Mouse (Mus musculus): ENCODE measurements around the gene Ufsp2. TPM values are rescaled to one million over a fixed set of nuclear protein-coding genes. Genes with fewer than 3 reads are reported as not detected.

Gene Ufsp2
- polyA plus RNA-seq, 1 experiment from 2014 or later, result 59.6 TPM

DNA sequence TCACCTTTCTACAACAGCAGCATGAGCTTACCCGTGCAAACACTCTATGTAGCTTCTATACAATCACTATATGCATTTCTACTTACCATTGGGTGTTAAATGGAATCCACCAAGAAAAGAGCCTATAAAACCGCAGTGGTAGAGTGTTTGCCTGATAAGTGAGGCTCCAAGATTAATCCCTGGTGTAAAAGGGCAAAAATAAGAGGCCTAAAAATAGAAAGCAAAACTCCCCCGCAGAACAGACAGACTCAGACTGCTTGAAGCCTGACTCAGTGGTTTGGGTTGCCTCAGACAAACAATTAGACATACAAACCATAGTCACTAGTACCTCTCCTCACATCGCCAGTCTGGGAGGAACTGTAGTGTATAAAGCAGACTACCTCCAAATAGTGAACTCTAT is 30.3 kb downstream of the Ufsp2 start, which contains the start of gene Ankrd37:
Gene Ankrd37 (minus strand): TSS at position 112 of the 400 bp plus-strand sequence.
- Histone ChIP-seq H3K4me2 (ENCODE audit: low read depth, severe bottlenecking) (no peak within 1 kb of the TSS), H3K9ac (ENCODE audit: low read length) (no peak within 1 kb of the TSS), H3K36me3 (ENCODE audit: control insufficient read depth, insufficient read depth, low read length) (no peaks in the 10 kb centered on the region), H3K4me1 (ENCODE audit: control insufficient read depth, insufficient read depth, low read length) (peaks cover 3% of the 10 kb centered on the region), H3K9me3 (ENCODE audit: control insufficient read depth, low read length) (no peaks in the 10 kb centered on the region), H3K27ac (replicated peaks; ENCODE audit: low read depth, low read length) (no peak within 1 kb of the TSS), H3K27me3 (ENCODE audit: control insufficient read depth, insufficient read depth, low read length) (no peaks in the 10 kb centered on the region), H3K4me3 (ENCODE audit: low read depth, low read length) (no peak within 1 kb of the TSS)
- ATAC-seq (ENCODE audit: insufficient number of reproducible peaks, low FRiP score, low TSS enrichment, low read depth) (no peak), DNase-seq (ENCODE audit: low spot score) (no peak)
- 77% methylated on average over 4 of the region's 4 CpGs for WGBS

DNA sequence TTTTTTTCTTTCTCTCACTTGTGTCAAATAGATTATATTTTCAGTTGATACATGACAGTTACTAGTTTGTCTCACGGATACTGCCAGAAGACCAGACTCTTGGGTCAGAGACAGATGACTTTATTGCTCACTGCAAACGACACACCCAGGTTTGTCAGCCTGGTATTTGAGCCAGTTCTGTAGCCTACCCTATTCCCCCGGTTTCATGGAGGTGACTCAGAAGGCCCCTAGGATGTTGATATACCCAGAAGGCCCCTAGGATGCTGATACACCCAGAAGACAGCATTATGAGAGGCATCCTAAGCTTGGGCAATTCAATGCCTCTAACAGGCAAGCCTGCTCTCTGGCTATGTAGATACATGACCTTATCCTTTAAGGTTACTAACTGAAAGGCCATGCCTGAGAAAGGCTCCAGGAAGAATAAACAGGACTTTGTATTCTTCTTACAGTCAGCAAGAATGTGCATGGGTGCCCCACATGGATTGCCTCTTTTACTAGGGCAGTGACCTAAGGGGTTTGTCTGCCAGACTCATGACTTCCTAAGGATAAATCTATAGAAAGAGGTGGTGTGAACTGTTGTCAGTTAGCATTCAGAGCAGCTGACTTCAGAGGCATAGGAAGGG is 31.8 kb downstream of the Ufsp2 start:
- Histone ChIP-seq H3K4me1 (ENCODE audit: control insufficient read depth, insufficient read depth, low read length) (peaks cover 11% of the 10 kb centered on the region), H3K27me3 (ENCODE audit: control insufficient read depth, insufficient read depth, low read length) (no peaks in the 10 kb centered on the region), H3K4me3 (ENCODE audit: low read depth, low read length) (no peak overlapping the region), H3K9ac (ENCODE audit: low read length) (no peak overlapping the region), H3K36me3 (ENCODE audit: control insufficient read depth, insufficient read depth, low read length) (no peaks in the 10 kb centered on the region), H3K9me3 (ENCODE audit: control insufficient read depth, low read length) (no peaks in the 10 kb centered on the region), H3K27ac (replicated peaks; ENCODE audit: low read depth, low read length) (no peak overlapping the region), H3K4me2 (ENCODE audit: low read depth, severe bottlenecking) (no peak overlapping the region)
- DNase-seq (ENCODE audit: low spot score) (no peak), ATAC-seq (ENCODE audit: insufficient number of reproducible peaks, low FRiP score, low TSS enrichment, low read depth) (no peak)
- 46% methylated on average over 3 of the region's 3 CpGs for WGBS

DNA sequence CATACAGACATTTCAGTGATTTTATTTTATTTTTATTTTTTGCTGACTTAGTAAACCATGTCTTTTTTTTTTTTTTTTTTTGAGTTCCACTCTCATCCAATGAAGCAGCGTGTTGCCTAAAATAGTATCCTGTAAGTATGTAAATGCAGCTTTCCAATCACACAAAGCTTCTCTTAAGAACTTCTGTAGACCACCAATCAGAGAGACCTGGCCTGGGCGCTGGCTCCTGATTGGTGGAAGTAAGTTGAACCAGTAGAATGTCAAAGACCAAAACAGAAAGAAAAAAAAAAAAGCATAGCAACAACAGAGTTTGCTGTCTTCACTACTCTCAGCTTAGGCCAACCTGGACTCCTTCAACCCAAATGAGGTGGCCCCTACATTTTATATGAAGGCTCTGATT is 35.0 kb downstream of the Ufsp2 start:
- H3K27ac ChIP-seq (replicated peaks; ENCODE audit: low read depth, low read length), result no peak overlapping the region
- H3K36me3 ChIP-seq (ENCODE audit: control insufficient read depth, insufficient read depth, low read length), result no peaks in the 10 kb centered on the region
- 49% methylated on average over 2 of the region's 2 CpGs for WGBS
- H3K9me3 ChIP-seq (ENCODE audit: control insufficient read depth, low read length), result no peaks in the 10 kb centered on the region
- H3K9ac ChIP-seq (ENCODE audit: low read length), result no peak overlapping the region
- H3K4me1 ChIP-seq (ENCODE audit: control insufficient read depth, insufficient read depth, low read length), result peaks cover 11% of the 10 kb centered on the region
- no peak for DNase-seq (ENCODE audit: low spot score)
- H3K4me2 ChIP-seq (ENCODE audit: low read depth, severe bottlenecking), result peak overlapping the region; percentile 7
- peak overlapping the region; percentile 8; the same call in 1 of the 2 replicates for H3K4me3 ChIP-seq (ENCODE audit: low read depth, low read length)
- ATAC-seq (ENCODE audit: insufficient number of reproducible peaks, low FRiP score, low TSS enrichment, low read depth), result no peak
- H3K27me3 ChIP-seq (ENCODE audit: control insufficient read depth, insufficient read depth, low read length), result no peaks in the 10 kb centered on the region

DNA sequence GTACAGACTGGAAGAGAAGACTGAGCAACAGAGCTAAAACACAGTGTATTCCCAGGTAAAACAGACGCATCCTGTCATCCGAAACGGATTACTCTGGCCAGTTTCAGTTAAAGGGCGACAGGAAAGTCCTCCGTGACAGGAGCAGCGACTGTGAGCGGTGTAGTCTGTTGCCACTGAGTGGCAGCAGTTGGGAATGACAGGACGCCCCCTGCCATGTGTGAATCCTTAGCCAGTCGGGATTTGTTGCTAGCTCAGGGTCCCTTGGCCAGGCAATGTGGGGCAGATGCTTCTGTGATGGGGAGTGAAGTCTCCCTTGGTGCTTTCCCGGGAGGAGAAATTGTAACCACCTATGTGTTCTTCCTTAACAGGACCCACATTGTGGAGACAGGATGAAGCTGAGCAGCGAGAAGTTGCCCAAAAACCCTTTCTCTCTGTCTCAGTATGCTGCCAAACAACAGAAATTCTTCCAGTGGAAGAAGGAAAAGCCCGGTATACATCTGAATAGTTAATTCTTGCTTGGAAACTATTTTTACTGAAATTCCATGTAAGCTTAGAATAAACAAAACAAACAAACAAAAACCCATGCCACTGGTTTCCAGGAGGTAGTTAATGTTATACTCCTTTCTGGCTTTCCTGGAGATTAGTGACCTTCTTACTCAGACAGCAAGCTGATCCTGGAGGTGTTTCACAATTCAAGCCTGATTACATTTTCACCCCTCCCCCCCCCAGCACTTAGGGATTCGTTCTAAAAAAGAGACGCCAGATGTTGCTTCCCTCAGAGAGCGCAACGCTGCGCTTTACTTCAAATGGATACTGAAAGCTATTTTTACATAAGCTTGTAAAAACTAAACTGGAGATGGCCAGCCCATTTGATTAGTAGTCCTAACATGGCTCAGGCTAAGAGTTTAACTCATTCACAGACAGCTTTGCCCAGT is 35.7 kb downstream of the Ufsp2 start:
- H3K4me2 ChIP-seq (ENCODE audit: low read depth, severe bottlenecking), result peak overlapping the region; percentile 7
- no peaks in the 10 kb centered on the region for H3K9me3 ChIP-seq (ENCODE audit: control insufficient read depth, low read length)
- peak overlapping the region; percentile 8; the same call in 1 of the 2 replicates for H3K4me3 ChIP-seq (ENCODE audit: low read depth, low read length)
- no peak overlapping the region for H3K9ac ChIP-seq (ENCODE audit: low read length)
- H3K36me3 ChIP-seq (ENCODE audit: control insufficient read depth, insufficient read depth, low read length), result no peaks in the 10 kb centered on the region
- WGBS, result 13% methylated on average over 17 of the region's 17 CpGs
- no peaks in the 10 kb centered on the region for H3K27me3 ChIP-seq (ENCODE audit: control insufficient read depth, insufficient read depth, low read length)
- ATAC-seq (ENCODE audit: insufficient number of reproducible peaks, low FRiP score, low TSS enrichment, low read depth) (no peak), DNase-seq (ENCODE audit: low spot score) (peak; percentile 47)
- H3K27ac ChIP-seq (replicated peaks; ENCODE audit: low read depth, low read length), result no peak overlapping the region
- H3K4me1 ChIP-seq (ENCODE audit: control insufficient read depth, insufficient read depth, low read length), result peaks cover 11% of the 10 kb centered on the region

DNA sequence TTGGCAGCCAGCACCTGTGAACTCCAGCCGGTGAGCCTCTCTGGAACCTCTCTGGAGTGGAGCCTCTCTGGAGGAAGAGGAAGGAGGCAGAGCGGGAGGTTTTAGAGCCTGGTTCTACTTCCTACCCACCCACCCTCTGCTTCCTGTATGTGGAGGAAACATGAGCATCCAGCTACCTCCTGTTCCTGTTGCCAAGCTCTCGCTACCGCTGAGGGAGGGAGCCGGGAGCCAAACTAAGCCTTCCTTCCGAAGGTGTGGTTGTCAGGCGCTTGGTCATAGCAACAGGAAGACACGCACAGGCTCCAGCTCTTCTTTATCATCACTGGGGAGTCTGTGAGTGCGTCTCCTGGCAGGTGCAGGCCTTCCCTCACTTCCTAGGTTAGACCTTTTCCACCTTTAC is 46.9 kb downstream of the Ufsp2 start:
- WGBS, result 87% methylated on average over 9 of the region's 9 CpGs
- no peaks in the 10 kb centered on the region for H3K27me3 ChIP-seq (ENCODE audit: control insufficient read depth, insufficient read depth, low read length)
- no peak for ATAC-seq (ENCODE audit: insufficient number of reproducible peaks, low FRiP score, low TSS enrichment, low read depth)

DNA sequence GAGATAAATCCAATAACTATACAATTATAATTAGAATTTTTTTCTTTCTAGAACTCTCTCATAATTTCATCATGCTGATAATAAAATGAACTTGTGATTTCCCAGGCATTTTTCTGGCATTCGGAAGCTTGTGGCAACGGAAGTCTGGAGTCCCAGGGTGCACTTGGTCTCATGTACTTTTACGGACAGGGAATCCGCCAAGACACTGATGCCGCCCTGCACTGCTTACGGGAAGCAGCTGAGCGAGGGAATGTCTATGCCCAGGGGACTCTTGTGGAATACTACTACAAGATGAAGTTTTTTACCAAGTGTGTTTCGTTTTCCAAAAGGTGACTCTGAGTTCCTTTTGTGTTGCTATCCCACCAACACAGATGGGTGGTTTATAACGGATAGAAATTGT is 47.4 kb downstream of the Ufsp2 start:
- H3K9me3 ChIP-seq (ENCODE audit: control insufficient read depth, low read length), result no peaks in the 10 kb centered on the region
- no peaks in the 10 kb centered on the region for H3K36me3 ChIP-seq (ENCODE audit: control insufficient read depth, insufficient read depth, low read length)
- DNase-seq (ENCODE audit: low spot score) (no peak), ATAC-seq (ENCODE audit: insufficient number of reproducible peaks, low FRiP score, low TSS enrichment, low read depth) (no peak)
- 89% methylated on average over 9 of the region's 9 CpGs for WGBS
- no peak overlapping the region for H3K4me2 ChIP-seq (ENCODE audit: low read depth, severe bottlenecking)
- H3K4me3 ChIP-seq (ENCODE audit: low read depth, low read length), result no peak overlapping the region
- no peaks in the 10 kb centered on the region for H3K27me3 ChIP-seq (ENCODE audit: control insufficient read depth, insufficient read depth, low read length)
- H3K9ac ChIP-seq (ENCODE audit: low read length), result no peak overlapping the region
- H3K4me1 ChIP-seq (ENCODE audit: control insufficient read depth, insufficient read depth, low read length), result no peaks in the 10 kb centered on the region
- no peak overlapping the region for H3K27ac ChIP-seq (replicated peaks; ENCODE audit: low read depth, low read length)

More for the DNA sequence above, 46.9 kb downstream of the Ufsp2 start:
- Histone ChIP-seq H3K9me3 (ENCODE audit: control insufficient read depth, low read length) (no peaks in the 10 kb centered on the region), H3K4me1 (ENCODE audit: control insufficient read depth, insufficient read depth, low read length) (no peaks in the 10 kb centered on the region), H3K36me3 (ENCODE audit: control insufficient read depth, insufficient read depth, low read length) (no peaks in the 10 kb centered on the region), H3K4me2 (ENCODE audit: low read depth, severe bottlenecking) (no peak overlapping the region), H3K4me3 (ENCODE audit: low read depth, low read length) (no peak overlapping the region), H3K9ac (ENCODE audit: low read length) (no peak overlapping the region), H3K27ac (replicated peaks; ENCODE audit: low read depth, low read length) (no peak overlapping the region)
- no peak for DNase-seq (ENCODE audit: low spot score)

DNA sequence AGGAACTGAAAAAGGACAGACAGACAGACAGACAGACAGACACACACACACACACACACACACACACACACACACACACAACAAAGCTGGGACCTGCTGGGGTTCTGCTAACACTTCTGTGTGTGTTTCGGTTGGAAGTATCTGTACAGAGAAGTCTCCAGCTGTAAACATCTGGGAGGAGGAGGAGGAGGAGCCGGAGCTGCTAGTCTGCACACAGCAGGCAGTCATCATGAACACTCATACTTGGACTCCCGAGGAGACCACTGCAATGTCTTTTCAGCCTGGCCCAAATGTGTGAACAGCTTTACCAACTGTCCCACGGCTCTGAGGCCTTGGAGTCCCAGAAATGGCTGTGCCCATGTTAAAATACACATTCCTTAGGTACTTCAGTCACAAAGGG is 49.1 kb downstream of the Ufsp2 start:
- Histone ChIP-seq H3K27me3 (ENCODE audit: control insufficient read depth, insufficient read depth, low read length) (no peaks in the 10 kb centered on the region), H3K27ac (replicated peaks; ENCODE audit: low read depth, low read length) (no peak overlapping the region), H3K4me3 (ENCODE audit: low read depth, low read length) (no peak overlapping the region), H3K4me2 (ENCODE audit: low read depth, severe bottlenecking) (no peak overlapping the region), H3K9me3 (ENCODE audit: control insufficient read depth, low read length) (no peaks in the 10 kb centered on the region), H3K4me1 (ENCODE audit: control insufficient read depth, insufficient read depth, low read length) (no peaks in the 10 kb centered on the region), H3K36me3 (ENCODE audit: control insufficient read depth, insufficient read depth, low read length) (no peaks in the 10 kb centered on the region), H3K9ac (ENCODE audit: low read length) (no peak overlapping the region)
- 60% methylated on average over 4 of the region's 4 CpGs for WGBS
- ATAC-seq (ENCODE audit: insufficient number of reproducible peaks, low FRiP score, low TSS enrichment, low read depth), result no peak
- DNase-seq (ENCODE audit: low spot score), result no peak

DNA sequence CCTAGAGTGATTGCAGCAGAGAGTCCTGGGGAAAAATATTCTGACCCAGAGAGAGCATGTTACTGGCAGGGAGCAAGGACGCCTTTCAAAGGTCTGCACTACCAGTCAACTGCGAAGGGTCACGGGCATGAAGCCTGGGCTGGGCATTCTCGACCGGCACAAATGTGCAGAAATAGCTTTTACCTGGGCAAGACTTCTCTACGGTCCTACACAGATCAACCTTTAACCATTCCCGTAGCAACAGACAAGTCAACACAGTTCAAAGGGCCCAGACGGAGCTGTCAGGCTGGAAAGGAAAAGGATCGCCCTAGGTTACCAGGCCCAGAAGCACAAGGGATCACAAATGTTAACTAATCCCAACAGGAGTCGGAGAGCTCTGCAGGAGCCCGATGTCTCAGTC is 60.9 kb downstream of the Ufsp2 start:
- no peak overlapping the region for H3K9ac ChIP-seq (ENCODE audit: low read length)
- DNase-seq (ENCODE audit: low spot score) (no peak), ATAC-seq (ENCODE audit: insufficient number of reproducible peaks, low FRiP score, low TSS enrichment, low read depth) (no peak)
- no peak overlapping the region for H3K27ac ChIP-seq (replicated peaks; ENCODE audit: low read depth, low read length)
- 77% methylated on average over 11 of the region's 11 CpGs for WGBS
- H3K27me3 ChIP-seq (ENCODE audit: control insufficient read depth, insufficient read depth, low read length), result no peaks in the 10 kb centered on the region
- no peak overlapping the region for H3K4me2 ChIP-seq (ENCODE audit: low read depth, severe bottlenecking)
- H3K9me3 ChIP-seq (ENCODE audit: control insufficient read depth, low read length), result no peaks in the 10 kb centered on the region
- H3K4me1 ChIP-seq (ENCODE audit: control insufficient read depth, insufficient read depth, low read length), result no peaks in the 10 kb centered on the region
- H3K36me3 ChIP-seq (ENCODE audit: control insufficient read depth, insufficient read depth, low read length), result no peaks in the 10 kb centered on the region
- H3K4me3 ChIP-seq (ENCODE audit: low read depth, low read length), result no peak overlapping the region
